Mouse (Mus musculus): ENCODE measurements around the gene Dnah11. TPM values are rescaled to one million over a fixed set of nuclear protein-coding genes. Genes with fewer than 3 reads are reported as not detected.

Dnah11 gene
- polyA plus RNA-seq, 1 experiment = 1.2 TPM

DNA sequence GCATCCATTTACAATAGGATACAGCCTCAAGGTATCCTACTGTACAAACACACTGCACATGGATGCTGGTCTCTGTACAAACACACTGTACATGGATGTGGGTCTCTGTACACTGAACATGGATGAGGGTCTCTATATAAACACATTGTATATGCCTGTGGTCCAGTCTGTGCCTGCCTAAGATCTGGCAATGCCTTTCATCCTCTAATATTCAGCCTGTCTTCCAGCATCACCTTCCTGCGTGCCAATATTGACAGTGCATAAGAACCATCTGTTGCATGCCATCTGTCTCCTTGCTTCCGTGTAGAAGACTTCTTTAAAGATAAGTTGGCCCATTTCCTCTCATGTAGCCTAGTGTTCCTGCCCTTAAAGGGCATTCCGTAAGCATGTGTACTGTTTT, 100.6 kb downstream of the Dnah11 start:
- no peak for DNase-seq
- no peaks in the 10 kb centered on the region for H3K27me3 ChIP-seq (replicated peaks; ENCODE audit: control insufficient read depth, insufficient read depth, low read length)
- no peaks in the 10 kb centered on the region for H3K4me1 ChIP-seq (ENCODE audit: control insufficient read depth, insufficient read depth, low read length)
- no peak overlapping the region for H3K27ac ChIP-seq (ENCODE audit: insufficient read depth, low read depth, low read length)
- 71% methylated on average over 3 of the region's 3 CpGs for WGBS
- TF ChIP-seq CTCF (conservative IDR thresholded peaks at IDR 0.05; ENCODE audit: insufficient read depth, insufficient read length, low read depth, low read length) = no peak
- no peak for TF ChIP-seq POLR2A (IDR thresholded peaks at IDR 0.05; ENCODE audit: low read depth, low read length)
- H3K36me3 ChIP-seq (ENCODE audit: control insufficient read depth, insufficient read depth, low read length) = no peaks in the 10 kb centered on the region
- no peak overlapping the region for H3K4me3 ChIP-seq (ENCODE audit: insufficient read depth, low read depth, low read length)

DNA sequence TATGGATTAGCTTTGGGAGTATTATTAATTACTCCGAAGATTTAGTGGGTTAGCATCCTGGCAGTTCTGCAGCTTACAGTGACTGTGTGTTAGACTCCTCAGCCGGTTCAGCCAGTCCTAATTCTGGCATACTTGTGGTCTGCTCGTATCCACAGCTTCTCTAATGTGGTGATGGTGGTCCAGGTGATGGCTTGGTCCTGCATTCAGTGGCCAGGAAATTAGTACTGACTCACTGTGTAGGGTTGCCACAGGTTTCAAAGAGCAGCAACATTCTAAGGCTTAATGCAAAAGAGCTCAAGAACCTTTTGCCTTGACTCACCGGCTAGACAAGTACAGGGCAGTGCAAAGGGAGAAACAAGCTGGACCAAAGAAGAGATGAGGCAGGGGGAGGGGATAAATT, 103.9 kb downstream of the Dnah11 start:
- H3K4me3 ChIP-seq (ENCODE audit: insufficient read depth, low read depth, low read length) = no peak overlapping the region
- H3K36me3 ChIP-seq (ENCODE audit: control insufficient read depth, insufficient read depth, low read length) = no peaks in the 10 kb centered on the region
- no peak for DNase-seq
- H3K4me1 ChIP-seq (ENCODE audit: control insufficient read depth, insufficient read depth, low read length) = no peaks in the 10 kb centered on the region
- no peak overlapping the region for H3K27ac ChIP-seq (ENCODE audit: insufficient read depth, low read depth, low read length)
- no peaks in the 10 kb centered on the region for H3K27me3 ChIP-seq (replicated peaks; ENCODE audit: control insufficient read depth, insufficient read depth, low read length)
- whole genome bisulfite sequencing = 83% methylated on average over 4 of the region's 4 CpGs
- TF ChIP-seq POLR2A (IDR thresholded peaks at IDR 0.05; ENCODE audit: low read depth, low read length) = no peak
- TF ChIP-seq CTCF (conservative IDR thresholded peaks at IDR 0.05; ENCODE audit: insufficient read depth, insufficient read length, low read depth, low read length) = no peak

DNA sequence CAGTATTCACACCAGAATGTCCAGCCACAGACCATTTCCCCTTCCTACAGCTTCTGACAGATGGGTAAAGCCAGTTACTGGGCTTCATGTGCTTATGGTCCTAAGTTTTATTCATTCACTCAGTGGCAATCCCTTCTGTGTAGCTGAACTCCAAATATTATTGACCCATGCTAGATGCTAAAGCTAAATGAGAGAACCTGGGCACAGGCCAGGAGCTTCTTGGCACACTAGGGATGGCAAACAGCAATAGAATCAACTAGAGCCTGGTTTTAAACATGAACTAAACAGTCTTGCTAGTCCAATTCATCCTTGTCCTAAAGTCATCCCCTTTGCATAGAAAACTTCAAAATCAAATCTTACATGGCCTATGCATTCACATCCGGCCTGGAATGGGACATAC, 113.6 kb downstream of the Dnah11 start:
- 75% methylated on average over 1 of the region's 1 CpGs for WGBS
- H3K27me3 ChIP-seq (replicated peaks; ENCODE audit: control insufficient read depth, insufficient read depth, low read length) = no peaks in the 10 kb centered on the region
- H3K27ac ChIP-seq (ENCODE audit: insufficient read depth, low read depth, low read length) = no peak overlapping the region
- DNase-seq = no peak
- H3K36me3 ChIP-seq (ENCODE audit: control insufficient read depth, insufficient read depth, low read length) = no peaks in the 10 kb centered on the region
- TF ChIP-seq POLR2A (IDR thresholded peaks at IDR 0.05; ENCODE audit: low read depth, low read length) = no peak
- H3K4me3 ChIP-seq (ENCODE audit: insufficient read depth, low read depth, low read length) = no peak overlapping the region
- no peaks in the 10 kb centered on the region for H3K4me1 ChIP-seq (ENCODE audit: control insufficient read depth, insufficient read depth, low read length)

DNA sequence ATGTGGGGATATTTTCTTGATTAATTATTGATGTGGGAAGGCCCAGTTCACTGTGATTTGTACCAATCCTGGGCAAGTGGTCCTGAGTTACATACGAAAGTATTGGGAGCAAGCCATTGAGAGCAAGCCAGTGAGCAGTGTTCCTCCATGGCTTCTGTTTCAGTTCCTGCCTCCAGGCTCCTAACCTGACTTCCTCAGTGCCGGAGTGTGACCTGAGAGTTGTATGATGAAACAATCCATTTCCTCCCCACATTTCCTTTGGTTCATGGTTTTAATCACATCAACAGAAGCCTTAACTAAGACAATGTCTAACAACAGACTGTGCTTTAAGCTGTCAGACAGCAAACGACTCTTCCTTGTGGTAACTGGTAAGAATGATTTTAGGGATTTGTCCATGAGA, 114.0 kb downstream of the Dnah11 start:
- Histone ChIP-seq H3K4me3 (ENCODE audit: insufficient read depth, low read depth, low read length) (no peak overlapping the region), H3K27ac (ENCODE audit: insufficient read depth, low read depth, low read length) (no peak overlapping the region), H3K27me3 (replicated peaks; ENCODE audit: control insufficient read depth, insufficient read depth, low read length) (no peaks in the 10 kb centered on the region), H3K4me1 (ENCODE audit: control insufficient read depth, insufficient read depth, low read length) (no peaks in the 10 kb centered on the region), H3K36me3 (ENCODE audit: control insufficient read depth, insufficient read depth, low read length) (no peaks in the 10 kb centered on the region)
- WGBS = 80% methylated on average over 3 of the region's 3 CpGs
- TF ChIP-seq CTCF (conservative IDR thresholded peaks at IDR 0.05; ENCODE audit: insufficient read depth, insufficient read length, low read depth, low read length) = no peak
- no peak for TF ChIP-seq POLR2A (IDR thresholded peaks at IDR 0.05; ENCODE audit: low read depth, low read length)
- no peak for DNase-seq

DNA sequence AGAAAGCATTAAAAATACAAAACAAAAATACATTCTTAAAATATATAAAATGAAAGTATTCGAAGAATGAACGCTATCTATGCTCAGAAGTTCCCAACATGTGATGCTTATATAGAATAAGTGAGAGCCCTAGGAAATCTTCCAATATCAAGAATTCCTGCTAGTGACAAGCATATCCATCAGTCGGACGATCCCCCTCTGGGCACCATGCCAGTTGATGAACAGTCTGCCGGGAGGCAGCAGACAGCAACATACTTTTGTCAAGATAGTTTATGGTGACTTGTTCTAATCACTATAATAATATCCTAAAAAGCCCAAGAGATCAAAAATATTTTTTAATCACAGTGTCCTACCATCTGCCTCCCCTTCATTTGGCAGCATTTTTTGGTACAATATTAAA, 114.7 kb downstream of the Dnah11 start:
- no peaks in the 10 kb centered on the region for H3K4me1 ChIP-seq (ENCODE audit: control insufficient read depth, insufficient read depth, low read length)
- 68% methylated on average over 5 of the region's 5 CpGs for WGBS
- no peak overlapping the region for H3K27ac ChIP-seq (ENCODE audit: insufficient read depth, low read depth, low read length)
- DNase-seq = no peak
- H3K36me3 ChIP-seq (ENCODE audit: control insufficient read depth, insufficient read depth, low read length) = no peaks in the 10 kb centered on the region
- no peak overlapping the region for H3K4me3 ChIP-seq (ENCODE audit: insufficient read depth, low read depth, low read length)
- no peaks in the 10 kb centered on the region for H3K27me3 ChIP-seq (replicated peaks; ENCODE audit: control insufficient read depth, insufficient read depth, low read length)
- TF ChIP-seq CTCF (conservative IDR thresholded peaks at IDR 0.05; ENCODE audit: insufficient read depth, insufficient read length, low read depth, low read length) (no peak), POLR2A (IDR thresholded peaks at IDR 0.05; ENCODE audit: low read depth, low read length) (no peak)

DNA sequence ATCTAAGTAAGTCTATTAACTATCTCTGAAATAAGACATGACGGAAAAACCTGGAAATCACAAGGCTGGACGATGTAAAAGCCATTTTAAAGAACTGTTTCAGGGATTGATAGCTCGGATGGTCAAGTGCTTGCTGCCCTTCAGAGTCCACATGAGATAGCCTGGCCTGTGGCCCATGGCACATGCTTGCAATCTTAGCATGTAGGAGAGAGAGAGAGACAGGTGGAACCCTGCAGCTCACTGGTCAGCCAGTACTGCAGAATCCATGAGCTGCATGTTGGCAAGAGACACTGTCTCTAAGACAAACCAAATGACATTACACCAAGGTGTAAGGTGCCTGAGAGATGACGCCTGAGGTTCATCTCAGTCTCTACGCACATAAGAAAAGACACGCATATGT, 118.4 kb downstream of the Dnah11 start:
- TF ChIP-seq POLR2A (IDR thresholded peaks at IDR 0.05; ENCODE audit: low read depth, low read length) = no peak
- no peak for TF ChIP-seq CTCF (conservative IDR thresholded peaks at IDR 0.05; ENCODE audit: insufficient read depth, insufficient read length, low read depth, low read length)
- Histone ChIP-seq H3K27me3 (replicated peaks; ENCODE audit: control insufficient read depth, insufficient read depth, low read length) (no peaks in the 10 kb centered on the region), H3K4me3 (ENCODE audit: insufficient read depth, low read depth, low read length) (no peak overlapping the region), H3K27ac (ENCODE audit: insufficient read depth, low read depth, low read length) (no peak overlapping the region), H3K4me1 (ENCODE audit: control insufficient read depth, insufficient read depth, low read length) (no peaks in the 10 kb centered on the region), H3K36me3 (ENCODE audit: control insufficient read depth, insufficient read depth, low read length) (no peaks in the 10 kb centered on the region)
- no peak for DNase-seq
- WGBS = 92% methylated on average over 6 of the region's 6 CpGs

DNA sequence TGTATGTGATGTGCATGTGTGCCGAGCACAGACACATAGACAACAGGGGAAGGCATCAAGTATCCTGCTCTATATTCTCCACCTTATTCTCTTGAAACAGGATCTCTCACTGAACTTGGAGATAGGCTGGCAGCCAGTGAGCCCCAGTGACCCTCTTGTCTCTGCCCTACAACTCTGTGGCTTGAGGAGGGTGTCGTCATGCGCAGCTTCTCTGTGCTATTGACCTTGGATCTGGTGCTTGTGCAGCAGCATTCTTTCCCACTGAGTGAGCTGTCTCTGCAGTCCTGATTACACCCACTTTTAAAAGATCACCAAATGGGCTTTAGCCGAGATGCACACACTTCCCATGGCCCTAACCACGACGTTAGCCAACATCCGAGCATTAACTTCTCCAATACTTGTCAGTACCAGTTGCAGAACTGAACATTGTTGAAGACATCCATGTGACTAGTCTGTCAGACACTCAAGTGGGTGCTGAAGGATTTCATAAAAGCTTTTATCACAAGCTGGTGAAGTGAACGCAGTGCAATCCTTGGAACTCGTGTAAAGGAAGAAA, 120.3 kb downstream of the Dnah11 start:
- TF ChIP-seq POLR2A (IDR thresholded peaks at IDR 0.05; ENCODE audit: low read depth, low read length) (no peak), CTCF (conservative IDR thresholded peaks at IDR 0.05; ENCODE audit: insufficient read depth, insufficient read length, low read depth, low read length) (no peak)
- 56% methylated on average over 9 of the region's 9 CpGs for WGBS

DNA sequence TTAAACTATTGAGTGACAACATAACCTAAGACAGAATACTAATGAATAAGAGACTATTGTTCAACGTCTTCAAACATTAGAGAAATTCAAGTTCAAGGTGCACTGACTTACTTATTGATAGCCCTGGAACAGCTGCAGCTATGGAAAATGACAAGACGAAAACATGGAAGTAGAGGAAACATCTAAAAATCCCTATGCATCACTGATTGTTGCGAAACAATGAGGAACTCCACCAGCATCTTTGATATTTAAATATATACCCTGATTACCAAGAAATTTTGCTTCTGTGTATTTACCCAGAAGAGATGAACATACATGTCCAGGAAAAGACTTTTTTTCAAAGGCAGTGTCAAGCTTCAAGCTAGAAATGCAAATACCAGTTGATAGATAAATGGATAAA, 122.0 kb downstream of the Dnah11 start:
- Histone ChIP-seq H3K27me3 (replicated peaks; ENCODE audit: control insufficient read depth, insufficient read depth, low read length) (no peaks in the 10 kb centered on the region), H3K4me1 (ENCODE audit: control insufficient read depth, insufficient read depth, low read length) (no peaks in the 10 kb centered on the region), H3K4me3 (ENCODE audit: insufficient read depth, low read depth, low read length) (no peak overlapping the region), H3K36me3 (ENCODE audit: control insufficient read depth, insufficient read depth, low read length) (no peaks in the 10 kb centered on the region), H3K27ac (ENCODE audit: insufficient read depth, low read depth, low read length) (no peak overlapping the region)
- WGBS = 78% methylated on average over 3 of the region's 3 CpGs
- TF ChIP-seq CTCF (conservative IDR thresholded peaks at IDR 0.05; ENCODE audit: insufficient read depth, insufficient read length, low read depth, low read length) (no peak), POLR2A (IDR thresholded peaks at IDR 0.05; ENCODE audit: low read depth, low read length) (no peak)
- DNase-seq = no peak

More for the DNA sequence above, 120.3 kb downstream of the Dnah11 start:
- Histone ChIP-seq H3K36me3 (ENCODE audit: control insufficient read depth, insufficient read depth, low read length) (no peaks in the 10 kb centered on the region), H3K27ac (ENCODE audit: insufficient read depth, low read depth, low read length) (no peak overlapping the region), H3K27me3 (replicated peaks; ENCODE audit: control insufficient read depth, insufficient read depth, low read length) (no peaks in the 10 kb centered on the region), H3K4me3 (ENCODE audit: insufficient read depth, low read depth, low read length) (no peak overlapping the region), H3K4me1 (ENCODE audit: control insufficient read depth, insufficient read depth, low read length) (no peaks in the 10 kb centered on the region)
- no peak for DNase-seq
